Mouse (Mus musculus): Measurements from ENCODE around the gene Dok3.

DNA sequence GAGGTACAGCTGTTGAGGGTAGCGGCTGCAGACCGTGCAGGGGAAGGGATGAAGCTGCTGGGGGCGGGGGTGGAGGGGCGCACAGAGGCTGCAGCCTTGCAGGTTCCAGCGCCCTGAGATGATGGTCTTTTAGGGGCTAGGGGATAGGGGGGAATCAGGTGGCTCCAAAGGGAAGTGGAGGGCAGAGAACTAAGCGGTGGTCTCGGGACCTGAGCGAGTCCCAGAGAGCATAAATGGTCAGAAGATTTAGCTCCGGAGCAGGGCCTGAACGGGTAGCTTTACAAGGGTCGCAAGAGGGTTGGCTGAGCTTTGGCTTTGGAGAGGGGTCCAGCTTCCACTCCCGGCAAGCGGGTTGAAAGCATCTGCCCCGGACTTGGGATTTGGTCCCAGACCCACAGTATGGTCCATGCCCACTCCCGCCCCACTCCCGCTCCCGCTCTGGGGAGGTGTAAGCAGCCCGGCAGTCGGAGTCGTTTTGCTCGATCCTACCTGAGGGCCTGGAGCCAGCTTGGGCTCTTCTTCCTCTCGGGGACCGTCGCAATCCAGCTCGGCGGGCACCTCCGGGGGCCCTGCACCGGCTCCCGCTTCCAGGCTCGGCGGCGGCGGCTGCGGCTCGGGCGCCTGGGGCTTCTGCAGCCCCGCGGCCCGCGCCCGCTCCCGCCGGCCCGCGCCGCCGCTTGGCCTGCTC, 41.3 kb upstream of the Dok3 start:
- no peak for TF ChIP-seq EP300 (IDR thresholded peaks at IDR 0.05; ENCODE audit: low read depth)
- no peak for TF ChIP-seq CTCF (IDR thresholded peaks at IDR 0.05; ENCODE audit: low read depth)

Data from liver, postnatal 0 days (tissue).